Mouse (Mus musculus): ENCODE results near the gene Mypn.

The Mypn gene

DNA sequence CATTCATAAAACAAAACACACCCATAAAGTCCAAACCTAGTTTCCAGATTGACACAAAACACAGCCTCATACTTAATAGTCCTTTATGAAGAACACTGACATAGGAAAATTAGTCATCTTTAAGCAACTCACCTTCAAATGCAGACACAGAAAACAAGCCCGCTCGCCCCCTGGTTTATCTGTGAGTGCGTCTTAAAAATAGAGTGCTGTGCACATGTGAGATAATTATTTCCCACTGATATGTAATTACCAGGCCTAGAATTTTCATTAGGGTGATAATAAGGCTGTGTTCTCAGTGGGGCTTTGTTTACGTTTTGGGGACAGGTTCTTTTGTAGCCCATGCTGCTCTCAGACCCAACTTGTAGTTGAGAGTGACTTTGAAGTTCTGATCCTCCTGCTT is 4.7 kb downstream of the Mypn start:
- DNase-seq (ENCODE audit: low read depth): no peak

DNA sequence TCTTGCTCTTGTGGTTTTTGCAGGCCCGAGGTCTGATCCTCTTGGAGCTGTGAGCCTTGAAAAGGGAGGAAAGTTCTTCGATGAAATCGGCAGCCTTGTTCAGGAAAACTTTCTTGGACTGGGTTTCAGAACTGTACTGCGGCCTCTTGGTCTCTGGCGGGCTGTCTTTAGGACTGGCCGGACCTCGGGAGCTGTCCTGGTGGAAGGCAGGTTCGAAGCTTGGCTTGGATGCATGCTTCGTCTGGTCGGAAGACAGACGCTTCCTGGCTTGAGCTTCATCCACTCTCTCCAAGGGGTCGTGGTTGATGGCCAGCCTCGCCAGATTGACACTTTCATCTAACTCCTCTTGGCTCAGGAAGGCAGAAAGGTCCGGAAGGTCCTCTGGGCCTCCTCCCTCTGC is 11.0 kb downstream of the Mypn start:
- no peak for DNase-seq (ENCODE audit: low read depth)

DNA sequence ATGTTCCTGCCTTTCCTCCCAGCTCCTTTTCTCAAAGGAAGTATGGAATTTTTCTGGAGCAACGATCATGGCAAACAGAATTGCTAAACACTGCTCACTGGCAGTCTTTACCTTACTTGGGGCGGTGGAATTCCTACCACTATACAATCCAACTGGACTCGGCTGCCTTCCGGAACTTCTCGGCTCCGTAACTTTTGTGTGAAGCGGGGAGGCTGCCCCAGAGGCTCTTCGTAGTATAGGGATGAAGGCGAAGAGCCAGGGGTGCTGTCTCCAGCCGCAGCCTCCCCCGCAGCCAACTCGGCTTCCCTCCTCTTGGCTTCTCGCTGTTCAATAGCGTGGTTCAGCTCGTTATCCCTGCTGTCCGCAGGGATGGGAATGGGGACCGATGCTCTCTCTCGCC is 11.5 kb downstream of the Mypn start:
- DNase-seq (ENCODE audit: low read depth): no peak

- DNase-seq (ENCODE audit: low read depth): no peak
These were observed 19.3 kb downstream of the Mypn start for GRCm38 (mm10) chr10:63184451-63184850.

DNA sequence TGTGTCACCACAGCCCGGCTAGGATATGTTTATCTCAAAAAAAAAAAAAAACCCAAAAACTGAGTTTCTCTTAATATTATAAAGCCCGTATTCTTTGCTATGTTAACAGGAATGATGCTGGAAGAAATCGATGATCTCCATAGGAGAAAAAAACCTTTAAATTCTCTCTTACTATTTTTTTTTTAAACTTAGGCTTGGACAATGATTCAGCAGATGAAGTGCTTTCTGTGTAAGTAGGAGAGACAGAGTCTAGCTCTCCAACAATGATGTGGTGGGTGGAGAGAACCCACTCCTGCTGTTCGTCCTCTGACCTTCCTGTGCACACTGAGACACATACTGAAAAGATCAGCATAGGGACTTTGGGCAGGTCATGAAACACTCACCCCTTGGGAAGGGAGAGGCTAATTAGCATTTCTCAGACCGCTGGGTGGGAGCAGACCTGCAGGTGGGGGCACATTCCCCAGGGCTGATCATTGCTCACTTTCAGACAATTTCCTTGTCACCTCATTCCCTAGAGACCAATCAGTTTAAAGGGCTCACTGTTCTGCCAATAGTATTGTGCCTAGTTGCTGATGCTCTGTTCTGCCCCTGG is 21.5 kb downstream of the Mypn start:
- no peak for DNase-seq (ENCODE audit: low read depth)

DNA sequence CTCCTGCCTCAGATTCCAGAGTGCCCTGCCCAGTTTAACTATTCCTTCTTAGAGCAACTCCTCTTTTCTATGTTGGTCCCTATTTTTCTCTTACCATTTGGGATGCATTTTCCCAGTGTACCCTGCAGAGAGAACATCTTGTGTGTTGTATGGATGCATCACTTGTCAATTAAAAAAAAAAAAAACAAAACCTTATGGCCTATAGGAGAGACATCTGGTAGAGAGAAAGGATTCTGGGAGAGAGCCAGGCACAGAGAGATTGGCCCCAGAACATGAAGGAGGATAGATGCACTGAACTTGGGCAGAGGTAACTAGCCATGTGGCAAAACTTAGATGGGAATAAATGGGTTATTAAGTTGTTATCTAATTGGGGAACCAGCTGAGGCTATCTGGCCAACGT is 22.6 kb downstream of the Mypn start:
- DNase-seq (ENCODE audit: low read depth): no peak

DNA sequence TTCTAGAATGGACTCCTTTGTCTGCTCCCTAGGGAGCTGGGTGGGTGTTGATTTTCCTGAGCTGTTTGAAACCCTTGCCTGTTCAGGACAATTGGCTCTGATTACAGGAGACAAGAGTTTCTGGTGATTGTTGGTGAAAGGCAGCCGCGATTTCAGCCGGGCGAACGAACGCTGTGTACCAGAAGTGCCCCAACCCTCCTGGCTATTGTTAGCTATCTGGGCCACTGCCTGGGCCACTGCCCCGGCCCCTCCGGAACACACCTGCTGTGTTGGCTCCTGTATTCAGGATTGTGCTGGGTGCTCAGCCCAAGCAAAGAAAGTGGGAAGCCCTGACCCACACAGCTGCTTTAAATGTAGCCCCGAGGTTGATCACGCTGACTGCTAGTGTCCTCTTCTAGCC is 24.2 kb downstream of the Mypn start:
- no peak for DNase-seq (ENCODE audit: low read depth)

DNA sequence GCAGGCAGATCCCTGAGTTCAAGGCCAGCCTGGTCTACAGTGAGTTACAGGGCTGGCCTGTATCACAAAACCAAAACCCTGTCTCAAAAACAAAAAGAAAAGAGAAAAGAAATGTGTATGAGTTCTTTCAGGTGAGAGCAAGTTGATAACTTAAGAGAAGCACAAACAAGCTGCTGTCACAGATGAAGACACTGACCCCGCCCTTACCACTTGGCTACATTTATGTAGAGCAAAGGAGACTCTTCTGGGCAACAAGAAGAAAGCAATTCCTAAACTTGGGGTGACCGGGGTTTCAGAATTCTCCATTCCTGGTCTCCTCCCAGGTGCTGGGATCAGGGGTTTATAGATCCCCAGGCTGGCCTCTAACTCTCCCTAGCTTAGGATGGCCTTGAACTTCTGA is 25.4 kb downstream of the Mypn start:
- no peak for DNase-seq (ENCODE audit: low read depth)

DNA sequence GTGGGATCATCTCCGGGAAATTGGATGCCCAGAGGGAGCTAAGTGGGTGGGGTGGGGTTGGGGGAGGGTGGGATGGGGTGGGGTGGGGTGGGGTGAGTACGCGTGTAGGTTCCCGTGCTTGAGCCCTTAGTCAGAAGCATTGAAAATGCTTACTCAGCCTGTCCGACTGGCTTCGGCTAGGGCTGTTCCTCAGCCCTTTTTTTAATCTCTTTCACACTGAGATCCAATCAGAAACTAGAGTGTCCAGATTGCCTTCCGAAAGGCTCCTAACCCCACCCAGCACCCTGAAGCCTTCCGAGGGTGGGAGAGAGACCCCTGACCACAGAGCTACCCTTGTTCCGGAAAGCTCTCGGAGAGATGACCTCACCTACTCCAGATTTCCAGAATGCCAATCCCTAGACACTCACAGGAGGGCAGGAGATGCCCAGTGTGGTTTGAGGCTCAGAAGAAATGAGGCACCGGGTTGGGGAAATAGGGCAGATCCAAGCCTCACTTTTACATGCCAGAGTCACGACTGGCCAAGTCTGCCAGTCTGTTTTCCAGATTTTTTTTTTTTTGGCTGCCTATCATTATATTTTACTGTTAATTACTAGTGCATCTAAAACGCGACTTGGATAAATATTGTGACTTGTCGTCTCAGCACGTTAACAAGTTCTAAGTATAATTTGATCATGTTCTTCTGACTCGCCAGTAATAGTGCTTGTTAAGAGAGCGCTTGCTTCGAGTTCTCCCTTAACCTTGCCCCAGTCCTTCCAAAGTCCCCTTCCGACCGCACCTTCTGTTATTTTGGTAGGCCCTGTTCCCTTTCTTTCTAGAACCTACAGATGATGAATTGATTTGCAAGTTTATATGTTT is 26.2 kb downstream of the Mypn start:
- DNase-seq (ENCODE audit: low read depth): peak; percentile 14

- peak; percentile 65 for DNase-seq (ENCODE audit: low read depth)
These were observed 27.3 kb downstream of the Mypn start for GRCm38 (mm10) chr10:63176471-63176931.

DNA sequence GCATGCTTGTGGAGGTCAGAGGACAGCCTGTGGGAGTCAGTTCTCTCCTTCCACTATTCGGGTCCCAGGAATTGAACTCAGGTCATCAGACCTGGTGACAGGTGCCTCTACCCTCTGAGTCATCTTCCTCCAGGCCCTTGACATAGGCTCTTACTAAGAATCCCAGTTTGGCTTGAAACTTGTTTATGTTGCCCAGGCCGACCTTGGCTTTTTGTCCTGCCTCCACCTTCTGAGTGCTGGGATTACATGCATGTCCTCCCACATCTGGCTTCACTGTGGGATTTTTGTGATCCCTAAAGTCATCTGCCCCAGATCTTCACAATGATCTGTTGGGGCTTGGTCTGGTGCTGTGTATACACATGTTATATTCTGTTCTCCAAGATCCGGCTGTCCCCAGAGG is 31.7 kb downstream of the Mypn start:
- no peak for DNase-seq (ENCODE audit: low read depth)

DNA sequence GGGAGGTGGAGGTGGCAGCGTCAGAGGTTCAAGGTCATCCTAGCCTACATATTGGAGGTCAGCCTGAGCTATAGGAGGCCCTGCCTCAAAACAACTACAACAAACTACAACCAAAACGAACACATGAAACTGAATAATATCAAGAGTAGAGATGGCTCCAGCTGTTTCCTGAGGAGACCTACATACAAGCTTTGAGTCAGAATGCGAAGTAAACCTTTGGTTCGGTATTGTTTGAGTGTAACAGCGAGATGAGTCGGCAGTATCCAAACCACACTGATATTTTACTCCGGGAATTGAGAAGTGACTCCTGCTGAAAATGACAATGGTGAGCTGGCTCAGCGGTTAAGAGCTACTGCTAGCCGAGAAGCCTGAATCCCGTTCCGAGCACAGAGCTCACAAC is 34.2 kb downstream of the Mypn start:
- no peak for DNase-seq (ENCODE audit: low read depth)

GRCm38 (mm10) chr10:63168124-63168523 is 35.6 kb downstream of the Mypn start:
- DNase-seq (ENCODE audit: low read depth): no peak

- DNase-seq (ENCODE audit: low read depth): no peak
These were observed 36.3 kb downstream of the Mypn start for GRCm38 (mm10) chr10:63167241-63167995.

DNA sequence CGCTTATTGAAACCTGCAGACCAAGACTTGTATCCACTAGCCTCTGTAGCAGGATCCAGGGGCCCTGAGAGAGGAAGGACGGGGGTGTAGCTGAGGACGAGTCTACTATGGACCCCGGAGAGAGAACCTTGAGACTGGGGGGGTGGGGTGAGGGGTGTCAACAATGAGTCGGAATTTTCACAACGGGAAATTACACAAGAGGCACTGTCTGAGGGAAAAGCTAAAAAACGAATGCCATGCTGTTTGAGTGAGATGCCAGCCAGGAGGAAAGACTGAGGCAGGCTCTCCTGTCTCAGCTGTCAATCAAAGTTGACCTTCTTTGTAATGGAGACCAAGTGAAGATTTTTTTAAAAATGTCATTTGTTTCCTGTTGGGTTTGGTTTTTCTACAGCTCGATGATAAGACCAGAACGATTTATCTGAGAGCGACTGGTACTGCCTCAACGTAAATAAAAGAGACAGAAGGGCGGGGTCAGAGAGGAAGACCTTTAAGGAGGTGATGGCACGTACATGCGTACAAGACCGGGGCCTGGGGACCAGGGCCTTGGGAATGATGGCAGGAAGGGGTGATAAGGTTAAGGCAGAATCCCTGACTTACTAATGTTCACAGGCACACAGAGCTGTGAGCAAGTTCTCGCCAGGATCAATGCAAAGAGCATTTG is 37.9 kb downstream of the Mypn start:
- peak; percentile 20 for DNase-seq (ENCODE audit: low read depth)

DNA sequence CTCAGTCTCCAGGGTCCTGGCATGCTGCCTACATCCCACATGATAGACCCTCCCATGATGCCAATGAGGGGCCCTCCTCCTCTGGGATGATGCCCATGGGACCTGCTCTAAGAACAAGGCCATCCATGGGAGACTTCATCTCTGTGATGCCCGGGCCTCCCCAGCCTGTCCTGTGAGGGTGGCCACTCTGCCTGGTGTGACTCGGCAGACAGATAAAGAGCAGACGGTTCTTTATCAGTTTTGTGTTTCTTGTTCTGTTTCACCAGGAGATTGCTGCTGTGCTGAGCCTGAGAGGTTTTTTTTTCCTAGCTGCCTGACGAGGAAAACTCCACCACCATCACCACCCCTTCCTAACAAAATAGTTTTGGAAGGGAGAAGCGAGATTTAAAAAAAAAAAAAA is 42.5 kb downstream of the Mypn start:
- DNase-seq (ENCODE audit: low read depth): no peak

GRCm38 (mm10) chr10:63160671-63161070 is 43.1 kb downstream of the Mypn start:
- DNase-seq (ENCODE audit: low read depth): no peak

- no peak for DNase-seq (ENCODE audit: low read depth)
These were observed 45.6 kb downstream of the Mypn start for GRCm38 (mm10) chr10:63158191-63158590.

DNA sequence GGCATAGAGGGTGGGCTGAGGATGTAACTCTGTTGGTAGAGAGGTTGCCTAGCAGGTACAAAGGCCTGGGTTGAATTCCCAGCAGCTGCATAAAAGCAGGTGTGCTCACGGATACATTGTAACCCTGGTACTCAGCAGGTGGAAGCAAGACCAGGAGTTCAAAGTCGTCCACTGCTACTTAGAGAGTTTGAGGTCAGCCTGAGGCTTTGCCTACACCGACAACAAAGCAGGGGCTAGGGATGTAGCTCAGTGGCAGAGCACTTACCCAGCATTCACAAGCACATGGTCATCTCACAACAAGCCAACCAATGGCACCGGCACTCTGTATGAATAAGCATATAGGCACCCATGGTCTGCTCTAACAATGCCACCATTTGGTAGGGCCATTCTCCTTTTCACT is 46.3 kb downstream of the Mypn start:
- no peak for DNase-seq (ENCODE audit: low read depth)

DNA sequence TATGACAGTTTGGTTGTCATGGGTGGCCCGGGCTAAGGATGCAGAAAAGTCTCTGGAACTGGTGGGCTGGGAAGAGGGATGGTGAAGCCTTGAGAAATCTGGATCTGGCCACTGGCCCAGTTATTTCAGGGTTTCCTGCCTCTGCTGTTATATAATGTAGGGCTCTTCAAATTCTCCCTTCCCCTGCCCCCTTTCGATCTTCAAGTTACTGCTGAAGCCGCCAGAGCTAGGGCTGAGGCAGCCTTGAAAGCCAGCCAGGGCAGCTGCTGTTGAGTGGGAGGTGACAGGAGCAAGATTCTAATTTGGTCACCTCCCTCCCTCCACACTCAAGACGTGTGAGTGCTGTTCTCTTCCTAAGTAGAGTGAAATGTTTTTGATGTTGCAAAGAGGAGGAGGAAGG is 46.8 kb downstream of the Mypn start:
- DNase-seq (ENCODE audit: low read depth): no peak

DNA sequence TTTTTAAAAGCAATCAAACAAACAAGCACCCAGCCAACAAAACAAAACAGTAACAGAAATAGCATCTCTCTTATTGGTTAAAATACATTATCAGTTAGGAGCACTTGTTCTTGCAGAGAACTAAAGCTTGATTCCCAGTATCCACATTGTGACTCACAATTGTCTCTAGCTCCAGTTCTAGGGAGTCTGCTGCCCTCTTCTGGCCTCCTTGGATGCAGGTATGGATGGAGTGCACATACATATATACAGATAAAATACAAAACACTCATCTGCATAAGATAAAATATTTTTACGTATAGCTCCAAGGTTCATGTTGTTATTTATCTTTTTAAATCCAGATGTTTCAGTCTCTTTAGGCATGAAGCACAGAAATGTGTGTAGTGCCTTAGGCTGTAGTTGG is 47.4 kb downstream of the Mypn start:
- DNase-seq (ENCODE audit: low read depth): no peak

GRCm38 (mm10) chr10:63155668-63156350 is 47.9 kb downstream of the Mypn start:
- no peak for DNase-seq (ENCODE audit: low read depth)

All from naive thymus-derived CD4-positive, alpha-beta T cell, adult 2 months (primary cell).